Mouse (Mus musculus) limb, embryonic 15.5 days (tissue): ENCODE measurements around the gene Ccnk. TPM values are rescaled to one million over a fixed set of nuclear protein-coding genes. Genes with fewer than 3 reads are reported as not detected.

Experiments
- ATAC-seq: fragments of 200-750 bp; cut with Nextera tagmentation; 2 replicates; pipeline ENCODE4 v1.8.0; 2017; ENCODE audit warnings: low read depth, moderate TSS enrichment; ENCODE audit not compliant: insufficient number of reproducible peaks, low FRiP score, low TSS enrichment
- H3K27ac ChIP-seq: fragments of 300-500 bp; sonication (generic); 2 replicates; pipeline ENCODE4 v1.5.1; 2015; ENCODE audit warnings: moderate library complexity, mild to moderate bottlenecking, inconsistent platforms
- H3K27me3 ChIP-seq: fragments of 300-500 bp; sonication (generic); 2 replicates; pipeline ENCODE4 v1.6.1; 2015; ENCODE audit warnings: inconsistent platforms
- H3K36me3 ChIP-seq: fragments of 300-500 bp; sonication (generic); 2 replicates; pipeline ENCODE4 v1.6.1; 2015; ENCODE audit warnings: inconsistent platforms
- H3K4me1 ChIP-seq: fragments of 300-500 bp; sonication (generic); 2 replicates; pipeline ENCODE4 v1.6.1; 2015; ENCODE audit warnings: inconsistent platforms
- H3K4me2 ChIP-seq: fragments of 300-500 bp; sonication (generic); 2 replicates; pipeline ENCODE4 v1.6.1; 2015; ENCODE audit warnings: mild to moderate bottlenecking, inconsistent platforms
- H3K4me3 ChIP-seq: fragments of 300-500 bp; sonication (generic); 2 replicates; pipeline ENCODE4 v1.5.1; 2015; ENCODE audit warnings: mild to moderate bottlenecking, inconsistent platforms
- H3K9ac ChIP-seq: fragments of 300-500 bp; sonication (generic); 2 replicates; pipeline ENCODE4 v1.6.1; 2015; ENCODE audit warnings: inconsistent platforms
- H3K9me3 ChIP-seq: fragments of 300-500 bp; sonication (generic); 2 replicates; pipeline ENCODE4 v1.6.1; 2016; ENCODE audit warnings: inconsistent platforms
- WGBS: fragments of 180-500 bp; shearing (Covaris S2); methylation state at CpG from one replicate; pipeline ENCODE4 v1.1.7; 2015; 5-methylcytosine and 5-hydroxymethylcytosine counted together
- polyA plus RNA-seq: library from polyadenylated mRNA; unstranded; fragments of >200 nt; fragmentation: Nextera tagmentation; extraction: Ambion mirVana; gene quantifications from 2 replicates; pipeline ENCODE4 v1.2.1, GENCODE M21; 2015

The Ccnk gene
- 2.4 and 3.4 TPM in 2 replicates for polyA plus RNA-seq

- H3K9ac ChIP-seq = peak within 1 kb of the TSS; percentile 94
- H3K9me3 ChIP-seq = no peaks in the 10 kb centered on the region
- peaks cover 33% of the 10 kb centered on the region for H3K4me1 ChIP-seq
- under 1% methylated on average over 81 of the region's 82 CpGs for WGBS
- H3K4me3 ChIP-seq = peak within 1 kb of the TSS; percentile 99
- ATAC-seq = peak; percentile 98
- H3K27me3 ChIP-seq = no peaks in the 10 kb centered on the region
- H3K36me3 ChIP-seq = peaks cover 18% of the 10 kb centered on the region
- peak within 1 kb of the TSS; percentile 82 for H3K4me2 ChIP-seq
- H3K27ac ChIP-seq = peak within 1 kb of the TSS; percentile 91
Observed at GRCm38 (mm10) chr12:108179321-108180266, at the start of gene Ccnk. Gene Ccnk, plus strand, starts transcription at chr12:108179579.

- Histone ChIP-seq H3K4me3 (no peak overlapping the region), H3K4me1 (no peaks in the 10 kb centered on the region), H3K9me3 (no peaks in the 10 kb centered on the region), H3K36me3 (peaks cover 53% of the 10 kb centered on the region), H3K9ac (no peak overlapping the region), H3K27ac (no peak overlapping the region), H3K27me3 (no peaks in the 10 kb centered on the region), H3K4me2 (no peak overlapping the region)
- ATAC-seq = no peak
- 88% methylated on average over 8 of the region's 8 CpGs for WGBS
Observed at GRCm38 (mm10) chr12:108132450-108133070, 46.8 kb upstream of the Ccnk start.

- ATAC-seq = no peak
- Histone ChIP-seq H3K36me3 (peaks cover 51% of the 10 kb centered on the region), H3K27me3 (no peaks in the 10 kb centered on the region), H3K4me3 (no peak overlapping the region), H3K4me2 (no peak overlapping the region), H3K4me1 (no peaks in the 10 kb centered on the region), H3K9me3 (no peaks in the 10 kb centered on the region), H3K27ac (no peak overlapping the region), H3K9ac (no peak overlapping the region)
- 67% methylated on average over 2 of the region's 2 CpGs for WGBS
Observed at GRCm38 (mm10) chr12:108133181-108133580, 46.2 kb upstream of the Ccnk start.

- H3K9ac ChIP-seq = no peak overlapping the region
- H3K27me3 ChIP-seq = no peaks in the 10 kb centered on the region
- H3K36me3 ChIP-seq = peaks cover 49% of the 10 kb centered on the region
- no peak overlapping the region for H3K4me2 ChIP-seq
- ATAC-seq = 0 out of 2 replicates have a peak, but pooled peaks have one; percentile 22
- H3K27ac ChIP-seq = no peak overlapping the region
- H3K9me3 ChIP-seq = no peaks in the 10 kb centered on the region
- H3K4me1 ChIP-seq = no peaks in the 10 kb centered on the region
- 76% methylated on average over 6 of the region's 6 CpGs for WGBS
- H3K4me3 ChIP-seq = no peak overlapping the region
Observed at GRCm38 (mm10) chr12:108135610-108136208, 43.7 kb upstream of the Ccnk start.

GRCm38 (mm10) chr12:108143624-108144498 is 35.5 kb upstream of the Ccnk start:
- H3K9me3 ChIP-seq = no peaks in the 10 kb centered on the region
- 87% methylated on average over 5 of the region's 5 CpGs for WGBS
- ATAC-seq = no peak

GRCm38 (mm10) chr12:108145198-108145597 is 34.2 kb upstream of the Ccnk start:
- 95% methylated on average over 3 of the region's 3 CpGs for WGBS
- H3K4me2 ChIP-seq = no peak overlapping the region
- no peak overlapping the region for H3K27ac ChIP-seq
- H3K9ac ChIP-seq = no peak overlapping the region
- peaks cover 47% of the 10 kb centered on the region for H3K36me3 ChIP-seq
- H3K4me1 ChIP-seq = no peaks in the 10 kb centered on the region
- no peaks in the 10 kb centered on the region for H3K27me3 ChIP-seq
- no peaks in the 10 kb centered on the region for H3K9me3 ChIP-seq
- no peak for ATAC-seq
- no peak overlapping the region for H3K4me3 ChIP-seq

More at GRCm38 (mm10) chr12:108143624-108144498, 35.5 kb upstream of the Ccnk start:
- H3K4me1 ChIP-seq = no peaks in the 10 kb centered on the region
- no peak overlapping the region for H3K4me2 ChIP-seq
- H3K4me3 ChIP-seq = no peak overlapping the region
- H3K27ac ChIP-seq = no peak overlapping the region
- H3K36me3 ChIP-seq = peaks cover 47% of the 10 kb centered on the region
- no peak overlapping the region for H3K9ac ChIP-seq
- no peaks in the 10 kb centered on the region for H3K27me3 ChIP-seq

- whole genome bisulfite sequencing = 80% methylated on average over 3 of the region's 3 CpGs
- no peak overlapping the region for H3K4me3 ChIP-seq
- ATAC-seq = no peak
Observed at GRCm38 (mm10) chr12:108149764-108150163, 29.6 kb upstream of the Ccnk start.

GRCm38 (mm10) chr12:108152743-108153142 is 26.6 kb upstream of the Ccnk start:
- Histone ChIP-seq H3K9me3 (no peaks in the 10 kb centered on the region), H3K4me2 (no peak overlapping the region), H3K9ac (no peak overlapping the region), H3K4me3 (no peak overlapping the region), H3K4me1 (no peaks in the 10 kb centered on the region), H3K27me3 (no peaks in the 10 kb centered on the region), H3K27ac (no peak overlapping the region), H3K36me3 (peaks cover 62% of the 10 kb centered on the region)
- ATAC-seq = no peak
- 90% methylated on average over 2 of the region's 2 CpGs for WGBS

More at GRCm38 (mm10) chr12:108149764-108150163, 29.6 kb upstream of the Ccnk start:
- Histone ChIP-seq H3K27ac (no peak overlapping the region), H3K9ac (no peak overlapping the region), H3K4me1 (no peaks in the 10 kb centered on the region), H3K27me3 (no peaks in the 10 kb centered on the region), H3K9me3 (no peaks in the 10 kb centered on the region), H3K4me2 (no peak overlapping the region), H3K36me3 (peaks cover 55% of the 10 kb centered on the region)

- Histone ChIP-seq H3K4me2 (no peak overlapping the region), H3K4me1 (no peaks in the 10 kb centered on the region), H3K9me3 (no peaks in the 10 kb centered on the region), H3K4me3 (no peak overlapping the region), H3K36me3 (peaks cover 58% of the 10 kb centered on the region), H3K27me3 (no peaks in the 10 kb centered on the region), H3K9ac (no peak overlapping the region), H3K27ac (no peak overlapping the region)
- no peak for ATAC-seq
Observed at GRCm38 (mm10) chr12:108159863-108160262, 19.5 kb upstream of the Ccnk start.

GRCm38 (mm10) chr12:108162036-108162435 is 17.3 kb upstream of the Ccnk start:
- 97% methylated on average over 1 of the region's 1 CpGs for WGBS
- no peak for ATAC-seq
- H3K9me3 ChIP-seq = no peaks in the 10 kb centered on the region

GRCm38 (mm10) chr12:108163706-108164105 is 15.7 kb upstream of the Ccnk start:
- no peak for ATAC-seq
- WGBS = 84% methylated on average over 3 of the region's 3 CpGs

More at GRCm38 (mm10) chr12:108162036-108162435, 17.3 kb upstream of the Ccnk start:
- Histone ChIP-seq H3K9ac (no peak overlapping the region), H3K4me2 (no peak overlapping the region), H3K36me3 (peaks cover 52% of the 10 kb centered on the region), H3K4me3 (no peak overlapping the region), H3K27ac (no peak overlapping the region), H3K27me3 (no peaks in the 10 kb centered on the region), H3K4me1 (no peaks in the 10 kb centered on the region)

More at GRCm38 (mm10) chr12:108163706-108164105, 15.7 kb upstream of the Ccnk start:
- Histone ChIP-seq H3K36me3 (peaks cover 41% of the 10 kb centered on the region), H3K4me1 (no peaks in the 10 kb centered on the region), H3K27me3 (no peaks in the 10 kb centered on the region), H3K4me3 (no peak overlapping the region), H3K9me3 (no peaks in the 10 kb centered on the region), H3K9ac (no peak overlapping the region), H3K27ac (no peak overlapping the region), H3K4me2 (no peak overlapping the region)
